Mouse (Mus musculus) MEL (cell line): ENCODE data around the gene Emc1. TPM values are rescaled to one million over a fixed set of nuclear protein-coding genes. Genes with fewer than 3 reads are reported as not detected.

Experiments
- DNase-seq: peaks from one replicate; pipeline ENCODE4 v3.0.0; 2011; ENCODE audit warnings: low read depth, low spot score
- H3K27ac ChIP-seq: 2 replicates; pipeline ENCODE4 v1.5.1; 2012; ENCODE audit warnings: low read depth, mild to moderate bottlenecking, control low read depth, low read length, moderate library complexity; ENCODE audit not compliant: control insufficient read depth
- H3K27me3 ChIP-seq, 2 experiments: fragments of 150-350 bp in 1 of 2; sonication (generic) in 1 of 2; 2 replicates each; pipeline ENCODE4 v1.6.1; 2012; ENCODE audit warnings: low read length in 2 of 2, mild to moderate bottlenecking in 2 of 2, improper control_type of control experiment in 1 of 2, moderate library complexity in 1 of 2; ENCODE audit not compliant: insufficient read depth in 2 of 2, control insufficient read depth in 1 of 2
- H3K36me3 ChIP-seq, 2 experiments: 2 replicates each; pipeline ENCODE4 v1.6.1; 2012 to 2014; ENCODE audit warnings: low read length in 2 of 2, improper control_type of control experiment in 1 of 2, inconsistent platforms in 1 of 2, mild to moderate bottlenecking in 1 of 2; ENCODE audit not compliant: insufficient read depth in 2 of 2, control insufficient read depth in 1 of 2
- H3K4me1 ChIP-seq, 2 experiments: fragments of 150-350 bp in 1 of 2; sonication (generic) in 1 of 2; 2 replicates each; pipeline ENCODE4 v1.6.1; 2012; ENCODE audit warnings: low read length in 2 of 2, improper control_type of control experiment in 1 of 2, mild to moderate bottlenecking in 1 of 2; ENCODE audit not compliant: insufficient read depth in 2 of 2, control insufficient read depth in 1 of 2
- H3K4me3 ChIP-seq, 2 experiments: fragments of 150-350 bp in 1 of 2; sonication (generic) in 1 of 2; 2 replicates each; pipeline ENCODE4 v1.5.1; 2012; ENCODE audit warnings: low read depth in 2 of 2, low read length in 2 of 2, mild to moderate bottlenecking in 2 of 2, moderate library complexity in 2 of 2, control low read depth in 1 of 2, improper control_type of control experiment in 1 of 2; ENCODE audit not compliant: control insufficient read depth in 1 of 2, insufficient read depth in 1 of 2
- H3K79me2 ChIP-seq: 2 replicates; pipeline ENCODE4 v1.6.1; 2012; ENCODE audit warnings: mild to moderate bottlenecking, low read length, moderate library complexity; ENCODE audit not compliant: control insufficient read depth, poor library complexity, insufficient read depth
- H3K9ac ChIP-seq: 2 replicates; pipeline ENCODE4 v1.6.1; 2012; ENCODE audit warnings: low read depth, mild to moderate bottlenecking, control low read depth, low read length, moderate library complexity; ENCODE audit not compliant: control insufficient read depth, poor library complexity, severe bottlenecking
- H3K9me3 ChIP-seq: fragments of 150-350 bp; sonication (generic); replicated peaks from 2 replicates; pipeline ENCODE4 v1.6.1; 2012; ENCODE audit warnings: mild to moderate bottlenecking, low read length, improper control_type of control experiment, moderate library complexity; ENCODE audit not compliant: insufficient read depth
- CHD1 ChIP-seq: IDR thresholded peaks from 2 replicates; pipeline ENCODE4 v1.6.1; 2012; ENCODE audit warnings: low read depth, mild to moderate bottlenecking, inconsistent platforms, low read length, improper control_type of control experiment
- CHD2 ChIP-seq: IDR thresholded peaks from 2 replicates; pipeline ENCODE4 v1.6.1; 2011; ENCODE audit warnings: low read length, improper control_type of control experiment
- CTCF ChIP-seq, 3 experiments: IDR thresholded peaks in 2 of 3; conservative IDR thresholded peaks in 1 of 3; 2 replicates each; pipeline ENCODE4 v1.5.1; 2011 to 2012; ENCODE audit warnings: low read length in 3 of 3, low read depth in 2 of 3, mild to moderate bottlenecking in 2 of 3, improper control_type of control experiment in 1 of 3, inconsistent platforms in 1 of 3, mixed read lengths in 1 of 3, moderate library complexity in 1 of 3; ENCODE audit not compliant: control insufficient read depth in 1 of 3, insufficient read depth in 1 of 3, poor library complexity in 1 of 3, severe bottlenecking in 1 of 3
- EP300 ChIP-seq, 2 experiments: IDR thresholded peaks; 2 replicates each; pipeline ENCODE4 v1.6.1; 2011; ENCODE audit warnings: improper control_type of control experiment in 2 of 2, low read length in 2 of 2, low read depth in 1 of 2, mild to moderate bottlenecking in 1 of 2
- GABPA ChIP-seq: IDR thresholded peaks from 2 replicates; pipeline ENCODE4 v1.6.1; 2012; ENCODE audit warnings: low read depth, mild to moderate bottlenecking, inconsistent platforms, low read length, improper control_type of control experiment, moderate library complexity
- GATA1 ChIP-seq: IDR thresholded peaks from 2 replicates; pipeline ENCODE4 v1.6.1; 2011; ENCODE audit warnings: low read depth, low read length, improper control_type of control experiment
- JUND ChIP-seq: IDR thresholded peaks from 2 replicates; pipeline ENCODE4 v1.6.1; 2011; ENCODE audit warnings: low read depth, mild to moderate bottlenecking, improper control_type of control experiment, low read length
- KAT2A ChIP-seq: conservative IDR thresholded peaks from 2 replicates; pipeline ENCODE4 v1.6.1; 2012; ENCODE audit warnings: low read depth, low read length, improper control_type of control experiment, inconsistent platforms
- MAX ChIP-seq: IDR thresholded peaks from 2 replicates; pipeline ENCODE4 v1.6.1; 2011; ENCODE audit warnings: low read length, improper control_type of control experiment
- MAZ ChIP-seq: IDR thresholded peaks from 2 replicates; pipeline ENCODE4 v1.6.1; 2012; ENCODE audit warnings: low read depth, mild to moderate bottlenecking, inconsistent platforms, low read length, improper control_type of control experiment
- MEF2A ChIP-seq: IDR thresholded peaks from 2 replicates; pipeline ENCODE4 v1.6.1; 2014; ENCODE audit warnings: low read depth, mild to moderate bottlenecking, inconsistent platforms, low read length, improper control_type of control experiment; ENCODE audit not compliant: poor library complexity, insufficient replicate concordance, severe bottlenecking; ENCODE audit errors: extremely low read depth
- MXI1 ChIP-seq: IDR thresholded peaks from 2 replicates; pipeline ENCODE4 v1.6.1; 2011; ENCODE audit warnings: mild to moderate bottlenecking, low read depth, low read length, improper control_type of control experiment
- MYC ChIP-seq: IDR thresholded peaks from 2 replicates; pipeline ENCODE4 v1.6.1; 2011; ENCODE audit warnings: low read depth, mild to moderate bottlenecking, low read length, improper control_type of control experiment, moderate library complexity
- NELFE ChIP-seq: IDR thresholded peaks from 2 replicates; pipeline ENCODE4 v1.6.1; 2011; ENCODE audit warnings: low read depth, low read length, improper control_type of control experiment
- NRF1 ChIP-seq: IDR thresholded peaks from 2 replicates; pipeline ENCODE4 v1.6.1; 2014; ENCODE audit warnings: low read depth, mild to moderate bottlenecking, inconsistent platforms, low read length, improper control_type of control experiment, moderate library complexity; ENCODE audit not compliant: poor library complexity, insufficient read depth, severe bottlenecking
- POLR2A ChIP-seq, 2 experiments: IDR thresholded peaks; 2 replicates each; pipeline ENCODE4 v1.6.1; 2011 to 2012; ENCODE audit warnings: low read length in 2 of 2, mild to moderate bottlenecking in 2 of 2, control low read depth in 1 of 2, improper control_type of control experiment in 1 of 2, low read depth in 1 of 2, moderate library complexity in 1 of 2; ENCODE audit not compliant: control insufficient read depth in 1 of 2, insufficient read depth in 1 of 2, poor library complexity in 1 of 2
- POLR2AphosphoS2 ChIP-seq: IDR thresholded peaks from 2 replicates; pipeline ENCODE4 v1.6.1; 2011; ENCODE audit warnings: low read length, improper control_type of control experiment
- POLR2AphosphoS5 ChIP-seq: IDR thresholded peaks from 2 replicates; pipeline ENCODE4 v1.6.1; 2012; ENCODE audit warnings: low read depth, borderline replicate concordance, mild to moderate bottlenecking, inconsistent platforms, low read length, moderate library complexity, mixed read lengths
- RAD21 ChIP-seq: IDR thresholded peaks from 2 replicates; pipeline ENCODE4 v1.6.1; 2011; ENCODE audit warnings: mild to moderate bottlenecking, low read depth, low read length, improper control_type of control experiment
- RCOR1 ChIP-seq: IDR thresholded peaks from 2 replicates; pipeline ENCODE4 v1.6.1; 2012; ENCODE audit warnings: low read depth, mild to moderate bottlenecking, inconsistent platforms, low read length, improper control_type of control experiment
- SIN3A ChIP-seq: IDR thresholded peaks from 2 replicates; pipeline ENCODE4 v1.6.1; 2012; ENCODE audit warnings: low read length, improper control_type of control experiment, inconsistent platforms
- TAL1 ChIP-seq: IDR thresholded peaks from 2 replicates; pipeline ENCODE4 v1.6.1; 2012; ENCODE audit warnings: mild to moderate bottlenecking, inconsistent platforms, low read length, moderate library complexity, mixed read lengths
- TBP ChIP-seq: IDR thresholded peaks from 2 replicates; pipeline ENCODE4 v1.8.0; 2011; ENCODE audit warnings: low read depth, low read length, improper control_type of control experiment
- TCF12 ChIP-seq: IDR thresholded peaks from 2 replicates; pipeline ENCODE4 v1.6.1; 2014; ENCODE audit warnings: low read depth, mild to moderate bottlenecking, inconsistent platforms, low read length, improper control_type of control experiment, moderate library complexity
- UBTF ChIP-seq: IDR thresholded peaks from 2 replicates; pipeline ENCODE4 v1.6.1; 2012; ENCODE audit warnings: low read depth, mild to moderate bottlenecking, inconsistent platforms, low read length, improper control_type of control experiment, moderate library complexity, borderline replicate concordance; ENCODE audit not compliant: insufficient read depth
- USF1 ChIP-seq: IDR thresholded peaks from 2 replicates; pipeline ENCODE4 v1.6.1; 2014; ENCODE audit warnings: low read depth, mild to moderate bottlenecking, inconsistent platforms, low read length, improper control_type of control experiment, moderate library complexity
- ZC3H11A ChIP-seq: IDR thresholded peaks from 2 replicates; pipeline ENCODE4 v1.6.1; 2012; ENCODE audit warnings: low read depth, mild to moderate bottlenecking, inconsistent platforms, low read length, improper control_type of control experiment
- ZKSCAN1 ChIP-seq: IDR thresholded peaks from 2 replicates; pipeline ENCODE4 v1.6.1; 2012; ENCODE audit warnings: low read depth, mild to moderate bottlenecking, inconsistent platforms, low read length, improper control_type of control experiment, moderate library complexity
- ZMIZ1 ChIP-seq: IDR thresholded peaks from 2 replicates; pipeline ENCODE4 v1.6.1; 2012; ENCODE audit warnings: low read depth, mild to moderate bottlenecking, inconsistent platforms, low read length, improper control_type of control experiment, moderate library complexity
- ZNF384 ChIP-seq: IDR thresholded peaks from 2 replicates; pipeline ENCODE4 v1.6.1; 2012; ENCODE audit warnings: low read depth, mild to moderate bottlenecking, inconsistent platforms, low read length, improper control_type of control experiment
- polyA plus RNA-seq, 2 experiments: library from polyadenylated mRNA; stranded (reverse) in 1 of 2; unstranded in 1 of 2; fragments of >175 nt in 1 of 2; fragments of >200 nt in 1 of 2; gene quantifications; 2 replicates each; pipeline versions ENCODE4 v1.2.1 to v1.2.4; 2012; ENCODE audit warnings: low replicate concordance in 2 of 2, low read depth in 1 of 2; ENCODE audit not compliant: insufficient read length in 2 of 2, insufficient read depth in 1 of 2, missing spikeins in 1 of 2
- total RNA-seq: library from RNA; depleted of rRNA; stranded (reverse); fragments of 300-350 nt; gene quantifications from 2 replicates; pipeline ENCODE4 v1.2.3, GENCODE M21; 2012

Gene Emc1
- total and polyA plus RNA-seq, 3 experiments, result 17.3 to 50.4 TPM; not detected in 1

- peaks cover 0 to 9% of the 10 kb centered on the region in 2 experiments; a peak in 2 of 4 replicates for H3K4me1 ChIP-seq
- H3K4me3 ChIP-seq, result peak overlapping the region; percentile 86 to 88
- no peak for TF ChIP-seq KAT2A
- TF ChIP-seq POLR2A (IDR thresholded peaks at IDR 0.05; ENCODE audit: control insufficient read depth in 1 of 2, insufficient read depth in 1 of 2, low read depth in 1 of 2, low read length in 2 of 2, poor library complexity in 1 of 2), result no peak
- TF ChIP-seq CHD1, result no peak
- no peak for TF ChIP-seq EP300 (IDR thresholded peaks at IDR 0.05; ENCODE audit: low read depth in 1 of 2, low read length in 2 of 2)
- no peak for TF ChIP-seq MEF2A
- no peak for TF ChIP-seq MAZ
- TF ChIP-seq TAL1, result no peak
- no peak for TF ChIP-seq TBP
- no peak for TF ChIP-seq ZNF384
- TF ChIP-seq NELFE, result no peak
- TF ChIP-seq RAD21, result no peak
- TF ChIP-seq SIN3A, result no peak
- TF ChIP-seq UBTF, result no peak
- TF ChIP-seq CHD2, result no peak
- no peak for TF ChIP-seq POLR2AphosphoS5
- no peak for TF ChIP-seq JUND
- no peak for TF ChIP-seq NRF1
- H3K9me3 ChIP-seq, result no peaks in the 10 kb centered on the region
- peak overlapping the region; percentile 93 for H3K9ac ChIP-seq
- DNase-seq, result peak; percentile 19
- no peaks in the 10 kb centered on the region; a peak in 1 of 4 replicates for H3K36me3 ChIP-seq
- peaks cover 4% of the 10 kb centered on the region; the same call in 1 of the 2 replicates for H3K79me2 ChIP-seq
- H3K27ac ChIP-seq, result no peak overlapping the region
- H3K27me3 ChIP-seq, result no peaks in the 10 kb centered on the region
Observed at GRCm38 (mm10) chr4:139309651-139310050, 42.7 kb upstream of the Emc1 start.

GRCm38 (mm10) chr4:139310171-139310898 lies 42.1 kb upstream of the Emc1 start, which contains the start of the genes Pqlc2 and Akr7a5:
Gene Pqlc2, minus strand, starts transcription at chr4:139310708.
Gene Akr7a5, plus strand, starts transcription at chr4:139310744.
- no peaks in the 10 kb centered on the region for H3K9me3 ChIP-seq
- peak within 1 kb of the TSS; percentile 93 for H3K9ac ChIP-seq
- H3K27me3 ChIP-seq, result no peaks in the 10 kb centered on the region
- peaks cover 4% of the 10 kb centered on the region; the same call in 1 of the 2 replicates for H3K79me2 ChIP-seq
- H3K4me1 ChIP-seq, result peaks cover 0 to 9% of the 10 kb centered on the region in 2 experiments; a peak in 2 of 4 replicates
- H3K36me3 ChIP-seq, result no peaks in the 10 kb centered on the region; a peak in 1 of 4 replicates
- peak; percentile 94 for DNase-seq
- peak within 1 kb of the TSS; percentile 40 for H3K27ac ChIP-seq
- H3K4me3 ChIP-seq, result peak within 1 kb of the TSS; percentile 86 to 88
- TF ChIP-seq NRF1, result peak; percentile 80
- TF ChIP-seq CTCF (IDR thresholded peaks at IDR 0.05 in 2 of 3, conservative IDR thresholded peaks at IDR 0.05 in 1 of 3; ENCODE audit: control insufficient read depth in 1 of 3, insufficient read depth in 1 of 3, low read depth in 2 of 3, low read length in 3 of 3, poor library complexity in 1 of 3, severe bottlenecking in 1 of 3), result no peak
- TF ChIP-seq ZNF384, result no peak
- TF ChIP-seq MXI1, result peak; percentile 63
- no peak for TF ChIP-seq MYC
- no peak for TF ChIP-seq MEF2A
- TF ChIP-seq GABPA, result no peak
- 0 out of 2 replicates have a peak, but pooled peaks have one; percentile 41 for TF ChIP-seq MAX
- TF ChIP-seq RCOR1, result no peak
- peak; percentile 96 for TF ChIP-seq ZMIZ1
- peak; percentile 87; the same call in 1 of the 2 replicates for TF ChIP-seq POLR2AphosphoS2
- peak; percentile 94 for TF ChIP-seq USF1
- TF ChIP-seq ZC3H11A, result no peak
- TF ChIP-seq KAT2A, result no peak
- TF ChIP-seq MAZ, result no peak
- TF ChIP-seq RAD21, result no peak
- no peak for TF ChIP-seq CHD1
- TF ChIP-seq TBP, result 0 out of 2 replicates have a peak, but pooled peaks have one; percentile 49
- TF ChIP-seq TCF12, result peak; percentile 36; the same call in 1 of the 2 replicates
- no peak for TF ChIP-seq GATA1
- TF ChIP-seq ZKSCAN1, result no peak
